ENCODE assay signal across 8 mouse cellular contexts in the genomic region with DNA sequence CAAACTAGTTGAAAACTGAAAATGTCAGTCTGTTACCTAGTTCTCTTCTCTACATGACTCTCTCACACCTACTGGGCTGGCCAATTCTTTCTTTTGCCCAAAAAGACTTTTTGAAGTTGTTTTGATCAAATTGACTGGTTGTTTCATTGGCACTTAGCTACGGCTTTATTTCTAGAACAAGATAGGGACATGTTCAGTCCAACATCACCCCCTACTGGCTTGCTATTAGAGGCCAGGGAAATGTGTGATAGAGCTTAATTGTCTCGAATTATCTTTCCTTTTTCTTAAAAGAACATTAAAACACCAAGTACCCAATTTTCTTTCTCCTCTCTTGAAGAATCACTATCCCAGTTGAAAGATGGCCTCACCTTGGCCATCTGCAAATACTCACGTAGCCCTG.
DNase-seq lines count a peak whose midpoint lies in the region; ATAC-seq and TF ChIP-seq lines count a peak whose summit lies in the region.
"Had no signal": no experiment of that assay in that cellular context is flagged by ENCODE, and none has a peak within 500 bp of the region (broad histone marks: within the 10 kb centered on the region; RNA-seq: fewer than 3 reads in every experiment).

No protein-coding gene starts in this region.

- WGBS in intestine, postnatal 0 days = 46% methylated on average over 3 of the region's 3 CpGs
- WGBS in intestine, embryonic 15.5 days = 46% methylated on average over 3 of the region's 3 CpGs

- H3K27ac ChIP-seq in intestine, postnatal 0 days (ENCODE audit: low read depth, low read length) = no peak overlapping the region
- H3K27ac ChIP-seq in intestine, embryonic 15.5 days = no peak overlapping the region
- H3K27ac ChIP-seq: neural tube, embryonic 12.5 days had no signal

- H3K4me1 ChIP-seq in intestine, postnatal 0 days (replicated peaks; ENCODE audit: control insufficient read depth, insufficient read depth, low read length) = no peaks in the 10 kb centered on the region
- no peaks in the 10 kb centered on the region for H3K4me1 ChIP-seq in intestine, embryonic 15.5 days (replicated peaks)
- H3K4me1 ChIP-seq: neural tube, embryonic 12.5 days had no signal

- ATAC-seq in intestine, postnatal 0 days = no peak
- ATAC-seq in intestine, embryonic 15.5 days = no peak
- no peak for ATAC-seq in megakaryocyte, adult 5-6 weeks (ENCODE audit: poor library complexity, severe bottlenecking)

- no peak overlapping the region for H3K9ac ChIP-seq in intestine, postnatal 0 days (ENCODE audit: low read depth, low read length)
- no peak overlapping the region for H3K9ac ChIP-seq in intestine, embryonic 15.5 days
- H3K9ac ChIP-seq: neural tube, embryonic 12.5 days had no signal

- DNase-seq in ES-CJ7 (ENCODE audit: low read depth, low spot score) = peak; percentile 5
- DNase-seq in adrenal gland, postnatal 14 days = peak; percentile 9
- peak; percentile 17 to 40 for DNase-seq in layer of hippocampus, postnatal 10 days (ENCODE audit: low spot score in 2 of 2)
- DNase-seq in frontal cortex, postnatal 25 days (ENCODE audit: low spot score in 2 of 2) = no peak

- no peaks in the 10 kb centered on the region for H3K9me3 ChIP-seq in intestine, postnatal 0 days (ENCODE audit: control insufficient read depth)
- no peaks in the 10 kb centered on the region for H3K9me3 ChIP-seq in intestine, embryonic 15.5 days
- H3K9me3 ChIP-seq: neural tube, embryonic 12.5 days had no signal

- no peaks in the 10 kb centered on the region; the same call in 1 of the 2 replicates for H3K27me3 ChIP-seq in intestine, postnatal 0 days (replicated peaks; ENCODE audit: control insufficient read depth, insufficient read depth, low read length)
- no peaks in the 10 kb centered on the region for H3K27me3 ChIP-seq in intestine, embryonic 15.5 days (replicated peaks)
- H3K27me3 ChIP-seq: neural tube, embryonic 12.5 days had no signal

- peak; percentile 56 for TF ChIP-seq CTCF in intestine, postnatal 0 days (IDR thresholded peaks at IDR 0.05; ENCODE audit: low read depth)

- no peak overlapping the region for H3K4me2 ChIP-seq in intestine, postnatal 0 days (replicated peaks; ENCODE audit: low read depth)
- H3K4me2 ChIP-seq in intestine, embryonic 15.5 days (replicated peaks) = no peak overlapping the region
- H3K4me2 ChIP-seq: neural tube, embryonic 12.5 days had no signal

- no peaks in the 10 kb centered on the region for H3K36me3 ChIP-seq in intestine, postnatal 0 days (ENCODE audit: control insufficient read depth, insufficient read depth)
- H3K36me3 ChIP-seq in intestine, embryonic 15.5 days = no peaks in the 10 kb centered on the region
- H3K36me3 ChIP-seq: neural tube, embryonic 12.5 days had no signal

- no peak overlapping the region for H3K4me3 ChIP-seq in intestine, postnatal 0 days (ENCODE audit: low read depth, low read length)
- no peak overlapping the region for H3K4me3 ChIP-seq in intestine, embryonic 15.5 days (replicated peaks)
- H3K4me3 ChIP-seq: neural tube, embryonic 12.5 days had no signal

Comparison
In these comparisons a context has a peak if more than half of its experiments do, and no peak if none do; other contexts are left out.
1. DNase-seq: peak in ES-CJ7 (single experiment), adrenal gland, postnatal 14 days (single experiment) and layer of hippocampus, postnatal 10 days (2 of 2); none in frontal cortex, postnatal 25 days (0 of 2).